Mouse (Mus musculus) liver, postnatal 0 days (tissue): ENCODE measurements at regions not wholly inside any gene's neighbourhood (a gene's known extent, or its start where the extent isn't known, plus 50 kb on each side); places are given as distances from the start of the nearest gene placed in this dataset.

Source experiments
- CTCF ChIP-seq: sonication (generic); IDR thresholded peaks from 2 replicates; pipeline ENCODE4 v1.5.1; 2016; ENCODE audit warnings: antibody characterized with exemption, low read depth
- EP300 ChIP-seq: IDR thresholded peaks from 2 replicates; pipeline ENCODE4 v1.6.1; 2016; ENCODE audit warnings: antibody characterized with exemption, low read depth, mild to moderate bottlenecking

DNA sequence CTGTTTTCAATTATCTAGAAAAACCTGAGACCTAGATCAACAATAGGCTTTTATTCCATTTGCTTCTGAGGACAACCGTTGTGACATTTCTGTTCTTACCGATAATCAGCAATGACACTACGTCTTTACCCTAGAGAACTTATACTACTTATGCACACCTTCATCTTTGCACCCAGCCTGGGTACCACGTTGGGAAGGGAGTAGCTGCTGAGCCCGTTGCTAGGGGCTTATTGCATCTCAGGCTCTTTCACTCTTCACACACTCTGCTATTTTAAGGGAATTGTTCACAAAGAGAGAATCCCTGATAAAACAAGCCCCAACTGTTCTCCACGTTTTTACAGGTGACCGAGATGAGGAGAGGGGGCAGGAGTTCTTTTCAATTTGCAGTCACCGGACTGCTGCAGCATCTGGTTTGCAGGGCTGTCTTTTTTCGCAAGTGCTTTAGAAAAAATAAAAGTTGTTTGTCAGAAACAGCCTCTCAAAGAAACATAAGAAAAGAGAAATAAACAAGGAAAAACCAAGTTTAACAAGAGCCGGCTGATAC, 306.1 kb upstream of the Adgrl2 start:
- no peak for TF ChIP-seq CTCF
- no peak for TF ChIP-seq EP300
